Mouse (Mus musculus) layer of hippocampus, postnatal 25 days (tissue): ENCODE data around the gene H2al1g. TPM values are rescaled to one million over a fixed set of nuclear protein-coding genes. Genes with fewer than 3 reads are reported as not detected.

Experiments
- total RNA-seq, 2 experiments: library from RNA; stranded (reverse); gene quantifications; 2 replicates each; pipeline ENCODE4 v1.2.3; 2021

The H2al1g gene
- total RNA-seq, 2 experiments from 2014 or later: not detected

Other genes starting within 250 kb of the H2al1g start
- gene H2al1a, start 19.0 kb upstream of the H2al1g start, total RNA-seq: not detected
- not detected for gene H2al1b, start 15.8 kb upstream of the H2al1g start, total RNA-seq
- not detected for gene H2al1c, start 12.6 kb upstream of the H2al1g start, total RNA-seq
- not detected for gene H2al1d, start 9.4 kb upstream of the H2al1g start, total RNA-seq
- gene H2al1e, start 6.3 kb upstream of the H2al1g start, total RNA-seq: not detected
- not detected for gene H2al1f, start 3.1 kb upstream of the H2al1g start, total RNA-seq
- not detected for gene H2al1h, start 3.2 kb downstream of the H2al1g start, total RNA-seq
- not detected for gene H2al1i, start 6.4 kb downstream of the H2al1g start, total RNA-seq
- gene H2al1j, start 9.6 kb downstream of the H2al1g start, total RNA-seq: not detected